Mouse (Mus musculus) ES-E14 (cell line): ENCODE data around the gene Hdac9. TPM values are rescaled to one million over a fixed set of nuclear protein-coding genes. Genes with fewer than 3 reads are reported as not detected.

Experiments used
- DNase-seq: peaks from one replicate; pipeline ENCODE4 v3.0.0-alpha.2; 2013; ENCODE audit warnings: low read depth, low spot score
- H3K27ac ChIP-seq: 2 replicates; pipeline ENCODE4 v1.5.1; 2012; ENCODE audit warnings: low read depth, mild to moderate bottlenecking, low read length, moderate library complexity, mixed read lengths; ENCODE audit not compliant: poor library complexity, insufficient read depth, severe bottlenecking
- H3K36me3 ChIP-seq: 2 replicates; pipeline ENCODE4 v1.6.1; 2012; ENCODE audit warnings: mild to moderate bottlenecking, low read length, moderate library complexity, mixed read lengths; ENCODE audit not compliant: control insufficient read depth, poor library complexity, insufficient read depth, severe bottlenecking
- H3K4me1 ChIP-seq, 2 experiments: fragments of 150-350 bp in 1 of 2; sonication (generic) in 1 of 2; 2 replicates each; pipeline ENCODE4 v1.6.1; 2012; ENCODE audit warnings: low read length in 2 of 2, mild to moderate bottlenecking in 1 of 2, mixed read lengths in 1 of 2; ENCODE audit not compliant: control insufficient read depth in 2 of 2, insufficient read depth in 2 of 2, poor library complexity in 1 of 2
- H3K4me3 ChIP-seq, 2 experiments: fragments of 150-350 bp in 1 of 2; sonication (generic) in 1 of 2; 2 replicates each; pipeline ENCODE4 v1.5.1; 2012; ENCODE audit warnings: low read length in 2 of 2, low read depth in 1 of 2, mild to moderate bottlenecking in 1 of 2, mixed read lengths in 1 of 2; ENCODE audit not compliant: insufficient read depth in 1 of 2, poor library complexity in 1 of 2, severe bottlenecking in 1 of 2
- H3K9ac ChIP-seq: 2 replicates; pipeline ENCODE4 v1.6.1; 2012; ENCODE audit warnings: low read depth, mild to moderate bottlenecking, low read length, mixed read lengths; ENCODE audit not compliant: poor library complexity, insufficient read depth, severe bottlenecking
- H3K9me3 ChIP-seq: fragments of 150-350 bp; sonication (generic); 2 replicates; pipeline ENCODE4 v1.6.1; 2012; ENCODE audit warnings: low read depth, mild to moderate bottlenecking, low read length; ENCODE audit not compliant: control insufficient read depth, insufficient read depth
- CHD2 ChIP-seq: IDR thresholded peaks from 2 replicates; pipeline ENCODE4 v1.6.1; 2014; ENCODE audit warnings: mild to moderate bottlenecking, low read depth, low read length, inconsistent platforms
- HCFC1 ChIP-seq: IDR thresholded peaks from 2 replicates; pipeline ENCODE4 v1.6.1; 2012; ENCODE audit warnings: low read length, inconsistent platforms, borderline replicate concordance; ENCODE audit not compliant: insufficient read depth
- MAFK ChIP-seq: IDR thresholded peaks from 2 replicates; pipeline ENCODE4 v1.6.1; 2014; ENCODE audit warnings: mild to moderate bottlenecking, low read depth, low read length, inconsistent platforms; ENCODE audit not compliant: insufficient read depth
- ZC3H11A ChIP-seq: IDR thresholded peaks from 2 replicates; pipeline ENCODE4 v1.6.1; 2012; ENCODE audit warnings: low read depth, mild to moderate bottlenecking, inconsistent platforms, low read length, borderline replicate concordance
- ZNF384 ChIP-seq: IDR thresholded peaks from 2 replicates; pipeline ENCODE4 v1.6.1; 2012; ENCODE audit warnings: low read depth, low read length, inconsistent platforms
- in situ Hi-C, 2 experiments: fragments of 600-800 bp; cut with MboI; formaldehyde crosslinking; loops; one replicate each; pipeline ENCODE4 v1.15.1; 2025; ENCODE audit warnings: low sequenced_read_pairs in 2 of 2, inconsistent platforms in 1 of 2; ENCODE audit not compliant: unreplicated experiment in 2 of 2
- total RNA-seq: library from RNA; depleted of rRNA; stranded (reverse); fragments of 300-350 nt; gene quantifications from 2 replicates; pipeline ENCODE4 v1.2.3, GENCODE M21; 2012

Gene Hdac9
- total RNA-seq, 1 experiment, result 0.58 TPM

DNA sequence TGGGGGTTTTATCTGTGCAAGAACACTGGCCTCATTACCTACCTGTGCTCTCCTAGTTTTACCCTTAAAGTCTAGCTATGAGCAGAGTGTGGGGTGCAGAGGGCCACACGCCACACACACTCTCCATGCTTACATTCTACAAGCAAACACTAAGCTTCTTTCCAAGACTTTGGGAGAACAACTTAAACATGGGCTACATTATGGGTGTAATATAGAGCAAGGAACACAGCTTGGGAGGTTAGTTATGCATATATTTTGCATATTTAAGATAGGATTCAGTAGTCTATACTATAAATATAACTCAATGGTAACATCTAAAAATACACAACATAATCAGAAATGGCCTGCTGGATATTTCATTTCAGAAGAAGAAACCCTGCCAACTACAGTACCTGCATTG is 80.8 kb downstream of the Hdac9 start:
- DNase-seq, result no peak
- Histone ChIP-seq H3K4me1 (no peaks in the 10 kb centered on the region), H3K9me3 (no peaks in the 10 kb centered on the region), H3K36me3 (no peaks in the 10 kb centered on the region), H3K9ac (no peak overlapping the region), H3K27ac (no peak overlapping the region), H3K4me3 (no peak overlapping the region)
- TF ChIP-seq CHD2, result no peak
- TF ChIP-seq MAFK, result no peak
- no peak for TF ChIP-seq ZNF384
- TF ChIP-seq ZC3H11A, result no peak
- TF ChIP-seq HCFC1, result no peak
- in situ Hi-C loops, result no loop called here

DNA sequence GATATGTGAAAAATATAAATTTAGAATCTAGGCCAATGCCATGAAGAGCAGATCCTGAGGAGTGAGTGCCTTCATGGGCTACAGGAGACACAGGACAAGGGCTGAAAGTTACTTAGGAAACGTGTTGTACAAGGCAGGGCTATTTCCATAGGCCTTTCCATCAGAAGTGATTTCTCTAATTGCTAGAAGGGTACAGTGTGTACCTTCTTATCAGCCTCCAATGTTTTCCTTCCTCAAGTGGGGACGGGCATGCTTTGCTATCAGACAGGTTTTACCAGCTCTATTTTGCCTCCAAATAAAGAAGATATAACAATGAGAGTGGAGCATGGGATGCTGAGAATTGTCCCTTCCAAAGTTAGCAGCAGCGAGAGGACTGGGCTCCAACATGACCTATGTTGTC is 81.4 kb downstream of the Hdac9 start:
- no peak for TF ChIP-seq MAFK
- no peak for TF ChIP-seq ZNF384
- no peak for TF ChIP-seq CHD2
- TF ChIP-seq HCFC1, result no peak
- TF ChIP-seq ZC3H11A, result no peak
- Histone ChIP-seq H3K9me3 (no peaks in the 10 kb centered on the region), H3K4me3 (no peak overlapping the region), H3K9ac (no peak overlapping the region), H3K27ac (no peak overlapping the region), H3K4me1 (no peaks in the 10 kb centered on the region), H3K36me3 (no peaks in the 10 kb centered on the region)
- in situ Hi-C loops, result no loop called here
- DNase-seq, result no peak

- Histone ChIP-seq H3K4me1 (no peaks in the 10 kb centered on the region), H3K9me3 (no peaks in the 10 kb centered on the region), H3K9ac (no peak overlapping the region), H3K27ac (no peak overlapping the region), H3K36me3 (no peaks in the 10 kb centered on the region), H3K4me3 (no peak overlapping the region)
- TF ChIP-seq HCFC1 (no peak), ZNF384 (no peak), CHD2 (no peak), MAFK (no peak), ZC3H11A (no peak)
- DNase-seq, result no peak
- in situ Hi-C loops, result no loop called here
These were observed 88.2 kb downstream of the Hdac9 start for GRCm38 (mm10) chr12:34828684-34829083.

- TF ChIP-seq ZNF384 (no peak), MAFK (no peak), ZC3H11A (no peak), HCFC1 (no peak), CHD2 (no peak)
- H3K9me3 ChIP-seq, result no peaks in the 10 kb centered on the region
- no peaks in the 10 kb centered on the region for H3K36me3 ChIP-seq
- no peak overlapping the region for H3K27ac ChIP-seq
- no peak overlapping the region for H3K9ac ChIP-seq
- no peaks in the 10 kb centered on the region for H3K4me1 ChIP-seq
- in situ Hi-C loops, result no loop called here
- H3K4me3 ChIP-seq, result no peak overlapping the region
- DNase-seq, result no peak
These were observed 90.0 kb downstream of the Hdac9 start for GRCm38 (mm10) chr12:34826931-34827330.

DNA sequence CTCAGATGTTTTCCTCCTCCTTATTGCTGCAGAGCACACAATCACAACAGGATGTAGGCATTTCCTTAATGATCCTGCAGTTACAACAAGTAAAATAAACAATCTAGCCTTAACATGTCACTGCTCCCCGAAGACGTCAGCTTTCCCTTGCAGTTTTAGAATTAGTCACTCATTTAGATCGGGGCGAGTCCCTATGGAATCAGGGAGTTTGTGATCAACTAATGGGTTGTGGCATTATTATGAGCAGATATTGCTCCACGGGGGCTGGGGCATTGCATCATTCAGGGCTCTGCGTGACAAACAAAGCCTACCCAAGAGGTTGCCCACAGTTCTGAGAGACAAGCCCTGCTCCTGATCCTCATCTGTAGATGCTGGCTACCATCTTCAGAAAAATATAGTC is 96.7 kb downstream of the Hdac9 start:
- Histone ChIP-seq H3K9me3 (no peaks in the 10 kb centered on the region), H3K4me1 (no peaks in the 10 kb centered on the region), H3K27ac (no peak overlapping the region), H3K4me3 (no peak overlapping the region), H3K36me3 (no peaks in the 10 kb centered on the region), H3K9ac (no peak overlapping the region)
- in situ Hi-C loops, result no loop called here
- no peak for DNase-seq
- TF ChIP-seq MAFK (no peak), CHD2 (no peak), ZC3H11A (no peak)
